Mouse (Mus musculus) myocyte (in vitro differentiated cells): ENCODE data around the gene Dnajb11. TPM values are rescaled to one million over a fixed set of nuclear protein-coding genes. Genes with fewer than 3 reads are reported as not detected.

Experiments used
- H3K27me3 ChIP-seq: one replicate; pipeline ENCODE4 v1.6.1; 2011; ENCODE audit not compliant: control insufficient read depth, insufficient read depth, insufficient read length
- H3K36me3 ChIP-seq: one replicate; pipeline ENCODE4 v1.6.1; 2011; ENCODE audit not compliant: control insufficient read depth, insufficient read depth
- H3K4me2 ChIP-seq: one replicate; pipeline ENCODE4 v1.6.1; 2011; ENCODE audit warnings: low read depth, control low read depth
- H3K4me3 ChIP-seq: one replicate; pipeline ENCODE4 v1.5.1; 2011; ENCODE audit warnings: mild to moderate bottlenecking, control low read depth, moderate library complexity
- H3K79me2 ChIP-seq: one replicate; pipeline ENCODE4 v1.6.1; 2011; ENCODE audit not compliant: control insufficient read depth, insufficient read depth
- H3ac ChIP-seq: one replicate; pipeline ENCODE4 v1.6.1; 2011; ENCODE audit not compliant: control insufficient read depth, insufficient read length
- CEBPB ChIP-seq: IDR thresholded peaks from 2 replicates; pipeline ENCODE4 v1.6.1; 2011; ENCODE audit warnings: mild to moderate bottlenecking, moderate library complexity; ENCODE audit not compliant: poor library complexity, insufficient read depth, severe bottlenecking
- E2F4 ChIP-seq: IDR thresholded peaks from one replicate; pipeline ENCODE4 v1.6.1; 2011; ENCODE audit warnings: mild to moderate bottlenecking, control low read depth, moderate library complexity; ENCODE audit not compliant: insufficient read depth
- MAX ChIP-seq: IDR thresholded peaks from one replicate; pipeline ENCODE4 v1.6.1; 2011; ENCODE audit warnings: low read depth, mild to moderate bottlenecking, control low read depth
- MYOD1 ChIP-seq, 3 experiments: IDR thresholded peaks; one replicate each; pipeline ENCODE4 v1.6.1; 2011; ENCODE audit warnings: control low read depth in 2 of 3, low read depth in 2 of 3, mild to moderate bottlenecking in 2 of 3, moderate library complexity in 1 of 3; ENCODE audit not compliant: insufficient read length in 2 of 3, control insufficient read depth in 1 of 3
- MYOG ChIP-seq, 3 experiments: IDR thresholded peaks; one replicate each; pipeline ENCODE4 v1.6.1; 2011; ENCODE audit warnings: control low read depth in 2 of 3, low read depth in 2 of 3, mild to moderate bottlenecking in 2 of 3; ENCODE audit not compliant: insufficient read length in 2 of 3, control insufficient read depth in 1 of 3, insufficient read depth in 1 of 3
- POLR2A ChIP-seq: IDR thresholded peaks from one replicate; pipeline ENCODE4 v1.6.1; 2011; ENCODE audit warnings: low read depth, mild to moderate bottlenecking, control low read depth, moderate library complexity; ENCODE audit not compliant: insufficient read length
- POLR2AphosphoS2 ChIP-seq: IDR thresholded peaks from one replicate; pipeline ENCODE4 v1.6.1; 2011; ENCODE audit warnings: low read depth, control low read depth; ENCODE audit not compliant: insufficient read length
- REST ChIP-seq: IDR thresholded peaks from one replicate; pipeline ENCODE4 v1.6.1; 2011; ENCODE audit warnings: mild to moderate bottlenecking, control low read depth, moderate library complexity; ENCODE audit not compliant: insufficient read depth, insufficient read length
- SRF ChIP-seq: IDR thresholded peaks from one replicate; pipeline ENCODE4 v1.6.1; 2011; ENCODE audit warnings: low read depth; ENCODE audit not compliant: control insufficient read depth, insufficient read length
- TCF12 ChIP-seq: IDR thresholded peaks from one replicate; pipeline ENCODE4 v1.6.1; 2011; ENCODE audit warnings: mild to moderate bottlenecking, control low read depth; ENCODE audit not compliant: poor library complexity, insufficient read depth, severe bottlenecking
- TCF3 ChIP-seq: IDR thresholded peaks from one replicate; pipeline ENCODE4 v1.6.1; 2011; ENCODE audit warnings: low read depth, control low read depth; ENCODE audit not compliant: insufficient read length
- USF1 ChIP-seq: IDR thresholded peaks from one replicate; pipeline ENCODE4 v1.6.1; 2011; ENCODE audit warnings: low read depth, mild to moderate bottlenecking, control low read depth, moderate library complexity
- polyA plus RNA-seq: library from polyadenylated mRNA; unstranded; fragments of >200 nt; fragmentation: generic; extraction: Trizol; gene quantifications from one replicate; pipeline ENCODE4 v1.2.1, GENCODE M21; 2012; ENCODE audit warnings: missing spikeins

Dnajb11 gene
- polyA plus RNA-seq, 1 experiment: 77.1 TPM

GRCm38 (mm10) chr16:22848331-22848730 is 9.3 kb upstream of the Dnajb11 start:
- Histone ChIP-seq H3K27me3 (no peaks in the 10 kb centered on the region), H3K4me2 (no peak overlapping the region), H3K4me3 (no peak overlapping the region), H3K79me2 (peaks cover 16% of the 10 kb centered on the region), H3K36me3 (no peaks in the 10 kb centered on the region), H3ac (no peak overlapping the region)
- TF ChIP-seq TCF3 (no peak), POLR2A (no peak), MAX (no peak), CEBPB (no peak), MYOG (IDR thresholded peaks at IDR 0.05; ENCODE audit: control insufficient read depth in 1 of 3, insufficient read depth in 1 of 3, insufficient read length in 2 of 3, low read depth in 2 of 3) (no peak), USF1 (no peak), SRF (no peak), POLR2AphosphoS2 (no peak), MYOD1 (IDR thresholded peaks at IDR 0.05; ENCODE audit: control insufficient read depth in 1 of 3, insufficient read length in 2 of 3, low read depth in 2 of 3) (no peak), E2F4 (no peak), REST (no peak), TCF12 (no peak)

DNA sequence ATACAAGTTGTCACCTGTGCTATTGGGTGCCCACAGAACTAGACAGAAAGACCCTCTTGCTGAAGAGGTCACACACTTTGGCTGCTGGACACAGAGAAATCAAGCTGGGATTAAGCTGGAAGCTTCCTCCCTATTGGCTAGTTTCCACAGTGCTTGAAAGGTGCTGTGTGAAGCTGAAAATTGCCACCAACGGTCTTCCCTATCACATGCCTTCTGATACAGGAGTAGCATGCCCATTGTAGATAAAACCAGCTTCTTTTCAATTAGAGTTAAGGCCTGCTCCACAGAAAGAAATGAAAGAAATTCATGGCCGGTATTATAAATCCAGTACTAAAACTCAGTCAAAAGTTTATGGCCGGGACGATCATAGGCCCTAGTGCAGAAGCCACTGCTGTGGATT is 4.9 kb upstream of the Dnajb11 start:
- H3ac ChIP-seq: no peak overlapping the region
- no peaks in the 10 kb centered on the region for H3K36me3 ChIP-seq
- no peak for TF ChIP-seq SRF
- no peak for TF ChIP-seq MYOD1 (IDR thresholded peaks at IDR 0.05; ENCODE audit: control insufficient read depth in 1 of 3, insufficient read length in 2 of 3, low read depth in 2 of 3)
- no peak for TF ChIP-seq E2F4
- TF ChIP-seq REST: no peak
- no peak for TF ChIP-seq TCF3
- TF ChIP-seq CEBPB: no peak
- no peak for TF ChIP-seq USF1
- no peak for TF ChIP-seq TCF12
- TF ChIP-seq MYOG (IDR thresholded peaks at IDR 0.05; ENCODE audit: control insufficient read depth in 1 of 3, insufficient read depth in 1 of 3, insufficient read length in 2 of 3, low read depth in 2 of 3): no peak
- TF ChIP-seq POLR2A: no peak
- no peak for TF ChIP-seq POLR2AphosphoS2
- TF ChIP-seq MAX: no peak
- H3K4me2 ChIP-seq: no peak overlapping the region
- H3K27me3 ChIP-seq: no peaks in the 10 kb centered on the region
- H3K4me3 ChIP-seq: no peak overlapping the region
- H3K79me2 ChIP-seq: peaks cover 25% of the 10 kb centered on the region

- H3K79me2 ChIP-seq: peaks cover 44% of the 10 kb centered on the region
- H3ac ChIP-seq: peak overlapping the region; percentile 57
- no peak for TF ChIP-seq REST
- TF ChIP-seq TCF3: no peak
- no peak for TF ChIP-seq SRF
- no peak for TF ChIP-seq CEBPB
- TF ChIP-seq MAX: no peak
- TF ChIP-seq MYOG (IDR thresholded peaks at IDR 0.05; ENCODE audit: control insufficient read depth in 1 of 3, insufficient read depth in 1 of 3, insufficient read length in 2 of 3, low read depth in 2 of 3): no peak
- no peak for TF ChIP-seq USF1
- no peak for TF ChIP-seq POLR2AphosphoS2
- no peak for TF ChIP-seq TCF12
- no peak for TF ChIP-seq E2F4
- TF ChIP-seq MYOD1 (IDR thresholded peaks at IDR 0.05; ENCODE audit: control insufficient read depth in 1 of 3, insufficient read length in 2 of 3, low read depth in 2 of 3): no peak
- no peak for TF ChIP-seq POLR2A
- peak overlapping the region; percentile 82 for H3K4me3 ChIP-seq
- no peaks in the 10 kb centered on the region for H3K27me3 ChIP-seq
- peak overlapping the region; percentile 84 for H3K4me2 ChIP-seq
- H3K36me3 ChIP-seq: no peaks in the 10 kb centered on the region
Measured at GRCm38 (mm10) chr16:22856773-22857172, 872 bp upstream of the Dnajb11 start.

- Histone ChIP-seq H3K36me3 (peaks cover 26% of the 10 kb centered on the region), H3K4me2 (no peak overlapping the region), H3K79me2 (no peaks in the 10 kb centered on the region), H3K4me3 (no peak overlapping the region), H3ac (no peak overlapping the region), H3K27me3 (no peaks in the 10 kb centered on the region)
- TF ChIP-seq MAX (no peak), MYOG (IDR thresholded peaks at IDR 0.05; ENCODE audit: control insufficient read depth in 1 of 3, insufficient read depth in 1 of 3, insufficient read length in 2 of 3, low read depth in 2 of 3) (peak in 1 of 3 experiments; percentile 13)
Measured at GRCm38 (mm10) chr16:22872397-22872796, 14.8 kb downstream of the Dnajb11 start.

- Histone ChIP-seq H3ac (no peak overlapping the region), H3K4me3 (no peak overlapping the region), H3K79me2 (no peaks in the 10 kb centered on the region), H3K27me3 (no peaks in the 10 kb centered on the region), H3K4me2 (no peak overlapping the region), H3K36me3 (peaks cover 20% of the 10 kb centered on the region)
- TF ChIP-seq REST: no peak
- no peak for TF ChIP-seq MAX
- TF ChIP-seq E2F4: no peak
- no peak for TF ChIP-seq USF1
- TF ChIP-seq POLR2AphosphoS2: peak; percentile 20
- TF ChIP-seq POLR2A: no peak
- peak in 2 of 3 experiments; percentile 63 to 76 for TF ChIP-seq MYOD1 (IDR thresholded peaks at IDR 0.05; ENCODE audit: control insufficient read depth in 1 of 3, insufficient read length in 2 of 3, low read depth in 2 of 3)
- no peak for TF ChIP-seq TCF3
- peak in 1 of 3 experiments; percentile 67 for TF ChIP-seq MYOG (IDR thresholded peaks at IDR 0.05; ENCODE audit: control insufficient read depth in 1 of 3, insufficient read depth in 1 of 3, insufficient read length in 2 of 3, low read depth in 2 of 3)
- TF ChIP-seq TCF12: no peak
- no peak for TF ChIP-seq CEBPB
- TF ChIP-seq SRF: no peak
Measured at GRCm38 (mm10) chr16:22873369-22873768, 15.7 kb downstream of the Dnajb11 start.
